Mouse (Mus musculus) lung, postnatal 14 days (tissue): Measurements from ENCODE around the gene Mapk7.

Experiments
- DNase-seq: peaks from one replicate; pipeline ENCODE4 v3.0.0; 2021

Gene Mapk7

GRCm38 (mm10) chr11:61489874-61490273 is 4.3 kb downstream of the Mapk7 start:
- DNase-seq, result no peak

- DNase-seq, result no peak
Observed at GRCm38 (mm10) chr11:61489085-61489484, 5.1 kb downstream of the Mapk7 start.

- DNase-seq, result no peak
Observed at GRCm38 (mm10) chr11:61487936-61488335, 6.3 kb downstream of the Mapk7 start.

GRCm38 (mm10) chr11:61487401-61487800 is 6.8 kb downstream of the Mapk7 start:
- DNase-seq, result peak; percentile 82

GRCm38 (mm10) chr11:61486458-61487219 is 7.6 kb downstream of the Mapk7 start:
- DNase-seq, result no peak

GRCm38 (mm10) chr11:61485541-61486457 is 8.4 kb downstream of the Mapk7 start:
- no peak for DNase-seq

GRCm38 (mm10) chr11:61484613-61485540 is 9.3 kb downstream of the Mapk7 start, which contains the start of gene Mfap4:
TSS of gene Mfap4 (plus strand) at chr11:61485431.
- peak; percentile 59 for DNase-seq

GRCm38 (mm10) chr11:61484256-61484612 is 10.0 kb downstream of the Mapk7 start:
- no peak for DNase-seq

GRCm38 (mm10) chr11:61483226-61483845 is 10.9 kb downstream of the Mapk7 start:
- no peak for DNase-seq

- DNase-seq, result no peak
Observed at GRCm38 (mm10) chr11:61481239-61482090, 12.7 kb downstream of the Mapk7 start.

GRCm38 (mm10) chr11:61478788-61479187 is 15.4 kb downstream of the Mapk7 start:
- no peak for DNase-seq

GRCm38 (mm10) chr11:61477566-61478508 is 16.4 kb downstream of the Mapk7 start:
- no peak for DNase-seq

GRCm38 (mm10) chr11:61476786-61477382 is 17.3 kb downstream of the Mapk7 start:
- DNase-seq, result no peak

GRCm38 (mm10) chr11:61473630-61474029 is 20.6 kb downstream of the Mapk7 start:
- no peak for DNase-seq

- DNase-seq, result no peak
Observed at GRCm38 (mm10) chr11:61470880-61471279, 23.3 kb downstream of the Mapk7 start.

- no peak for DNase-seq
Observed at GRCm38 (mm10) chr11:61469317-61469917, 24.8 kb downstream of the Mapk7 start.

- DNase-seq, result peak; percentile 59
Observed at GRCm38 (mm10) chr11:61468534-61468933, 25.7 kb downstream of the Mapk7 start.

GRCm38 (mm10) chr11:61465422-61465821 is 28.8 kb downstream of the Mapk7 start:
- DNase-seq, result no peak

- DNase-seq, result no peak
Observed at GRCm38 (mm10) chr11:61464071-61464470, 30.1 kb downstream of the Mapk7 start.
